Mouse (Mus musculus) lung, adult 2 months (tissue): ENCODE results near the gene Nptx1. TPM values are rescaled to one million over a fixed set of nuclear protein-coding genes. Genes with fewer than 3 reads are reported as not detected.
A peak's percentile ranks its signal among the peaks of the same experiment; 100 is the strongest.

Experiments
- DNase-seq: peaks from one replicate; pipeline ENCODE4 v3.0.0; 2022
- H3K4me1 ChIP-seq: fragments of 200-500 bp; 2 replicates; pipeline ENCODE4 v1.6.1; 2011; ENCODE audit warnings: low read length; ENCODE audit not compliant: control insufficient read depth, insufficient read depth
- H3K4me3 ChIP-seq: fragments of 200-500 bp; replicated peaks from 2 replicates; pipeline ENCODE3; 2011; ENCODE audit warnings: low read depth, mild to moderate bottlenecking, control low read depth, low read length; ENCODE audit errors: extremely low read depth
- CTCF ChIP-seq: fragments of 200-500 bp; IDR thresholded peaks from 2 replicates; pipeline ENCODE4 v1.5.1; 2011; ENCODE audit warnings: mild to moderate bottlenecking, low read length, control low read depth; ENCODE audit not compliant: insufficient read depth
- POLR2A ChIP-seq: fragments of 200-500 bp; IDR thresholded peaks from 2 replicates; pipeline ENCODE4 v1.6.1; 2011; ENCODE audit warnings: low read depth, mild to moderate bottlenecking, control low read depth, low read length, borderline replicate concordance; ENCODE audit errors: extremely low read depth
- WGBS: fragments of 180-500 bp; shearing (Covaris S2); methylation state at CpG from one replicate; pipeline ENCODE4 v1.1.7; 2018; 5-methylcytosine and 5-hydroxymethylcytosine counted together
- polyA plus RNA-seq: library from polyadenylated mRNA; depleted of rRNA; stranded (reverse); fragments of >200 nt; gene quantifications from 2 replicates; pipeline ENCODE4 v1.2.3, GENCODE M21; 2012; rRNA removed

Gene Nptx1
- polyA plus RNA-seq, 1 experiment = 8.7 TPM

- no peaks in the 10 kb centered on the region for H3K4me1 ChIP-seq
- WGBS = 86% methylated on average over 4 of the region's 4 CpGs
- no peak overlapping the region for H3K4me3 ChIP-seq
- TF ChIP-seq CTCF (no peak), POLR2A (no peak)
- DNase-seq = no peak
These were observed 41.2 kb downstream of the Nptx1 start for GRCm38 (mm10) chr11:119506386-119506785.

GRCm38 (mm10) chr11:119503675-119504074 is 43.9 kb downstream of the Nptx1 start:
- peak; percentile 73 for DNase-seq
- H3K4me1 ChIP-seq = no peaks in the 10 kb centered on the region
- no peak overlapping the region for H3K4me3 ChIP-seq
- TF ChIP-seq CTCF (peak; percentile 93), POLR2A (no peak)

GRCm38 (mm10) chr11:119500011-119500410 is 47.5 kb downstream of the Nptx1 start:
- TF ChIP-seq POLR2A (no peak), CTCF (no peak)
- WGBS = 87% methylated on average over 2 of the region's 2 CpGs
- no peak overlapping the region for H3K4me3 ChIP-seq
- H3K4me1 ChIP-seq = no peaks in the 10 kb centered on the region
- no peak for DNase-seq

GRCm38 (mm10) chr11:119499297-119499696 is 48.3 kb downstream of the Nptx1 start:
- H3K4me1 ChIP-seq = no peaks in the 10 kb centered on the region
- 92% methylated on average over 4 of the region's 4 CpGs for WGBS
- TF ChIP-seq POLR2A = no peak
- no peak for TF ChIP-seq CTCF
- no peak for DNase-seq
- no peak overlapping the region for H3K4me3 ChIP-seq

- Histone ChIP-seq H3K4me3 (no peak overlapping the region), H3K4me1 (no peaks in the 10 kb centered on the region)
- TF ChIP-seq POLR2A (no peak), CTCF (no peak)
- DNase-seq = no peak
- WGBS = 62% methylated on average over 4 of the region's 4 CpGs
These were observed 50.1 kb downstream of the Nptx1 start for GRCm38 (mm10) chr11:119497451-119497850.

GRCm38 (mm10) chr11:119496147-119496546 is 51.4 kb downstream of the Nptx1 start:
- TF ChIP-seq POLR2A = no peak
- TF ChIP-seq CTCF = no peak
- DNase-seq = no peak
- H3K4me1 ChIP-seq = no peaks in the 10 kb centered on the region
- 90% methylated on average over 5 of the region's 5 CpGs for WGBS
- H3K4me3 ChIP-seq = no peak overlapping the region

- Histone ChIP-seq H3K4me3 (no peak overlapping the region), H3K4me1 (no peaks in the 10 kb centered on the region)
- no peak for TF ChIP-seq CTCF
- no peak for TF ChIP-seq POLR2A
- no peak for DNase-seq
- 54% methylated on average over 4 of the region's 4 CpGs for WGBS
These were observed 54.0 kb downstream of the Nptx1 start for GRCm38 (mm10) chr11:119493516-119493915.

GRCm38 (mm10) chr11:119492830-119493229 is 54.7 kb downstream of the Nptx1 start:
- no peak overlapping the region for H3K4me3 ChIP-seq
- WGBS = 94% methylated on average over 6 of the region's 6 CpGs
- no peaks in the 10 kb centered on the region for H3K4me1 ChIP-seq
- no peak for DNase-seq
- TF ChIP-seq CTCF (no peak), POLR2A (no peak)

- no peak for TF ChIP-seq POLR2A
- TF ChIP-seq CTCF = no peak
- DNase-seq = no peak
- no peaks in the 10 kb centered on the region for H3K4me1 ChIP-seq
- 2% methylated on average over 27 of the region's 27 CpGs for WGBS
- peak overlapping the region; percentile 89 for H3K4me3 ChIP-seq
These were observed 55.9 kb downstream of the Nptx1 start for GRCm38 (mm10) chr11:119491690-119492087.

- TF ChIP-seq POLR2A = peak; percentile 60; the same call in 1 of the 2 replicates
- peak; percentile 72 for TF ChIP-seq CTCF
- Histone ChIP-seq H3K4me1 (no peaks in the 10 kb centered on the region), H3K4me3 (peak within 1 kb of the TSS; percentile 89)
- peak; percentile 99 for DNase-seq
- WGBS = 1% methylated on average over 66 of the region's 66 CpGs
These were observed 56.5 kb downstream of the Nptx1 start, which contains the start of gene Endov for GRCm38 (mm10) chr11:119490861-119491689. Gene Endov, plus strand, starts transcription at chr11:119491347.

Other genes with a start within 250 kb of the Nptx1 start
- gene Eif4a3, start 247.7 kb downstream of the Nptx1 start, polyA plus RNA-seq = 79.7 and 87.9 TPM in 2 replicates
- gene Card14, start 240.0 kb downstream of the Nptx1 start, polyA plus RNA-seq = 0.07 and 0.84 TPM in 2 replicates
- gene Sgsh, start 192.2 kb downstream of the Nptx1 start, polyA plus RNA-seq = 63.2 and 66.5 TPM in 2 replicates
- 25.7 and 28.0 TPM in 2 replicates for gene Slc26a11, start 192.2 kb downstream of the Nptx1 start, polyA plus RNA-seq
- 19.5 and 24.3 TPM in 2 replicates for gene Rnf213, start 154.7 kb downstream of the Nptx1 start, polyA plus RNA-seq
- gene Endov, start 56.4 kb downstream of the Nptx1 start, polyA plus RNA-seq = 16.0 and 21.9 TPM in 2 replicates
- 24.1 and 26.2 TPM in 2 replicates for gene Rptor, start 55.2 kb upstream of the Nptx1 start, polyA plus RNA-seq